Mouse (Mus musculus) neural tube, embryonic 11.5 days (tissue): ENCODE data around the gene Nanos2. TPM values are rescaled to one million over a fixed set of nuclear protein-coding genes. Genes with fewer than 3 reads are reported as not detected.

Source experiments
- ATAC-seq: fragments of 200-750 bp; cut with Nextera tagmentation; 2 replicates; pipeline ENCODE4 v1.8.0; 2017; ENCODE audit warnings: moderate number of reproducible peaks, mild to moderate bottlenecking, moderate TSS enrichment, moderate library complexity; ENCODE audit not compliant: insufficient read depth, low FRiP score, low TSS enrichment
- DNase-seq: peaks from one replicate; pipeline ENCODE4 v3.0.0-alpha.2; 2015; ENCODE audit warnings: low spot score
- H3K27ac ChIP-seq: fragments of 300-500 bp; sonication (generic); 2 replicates; pipeline ENCODE4 v1.5.1; 2014; ENCODE audit warnings: low read depth, mild to moderate bottlenecking, low read length
- H3K27me3 ChIP-seq: fragments of 300-500 bp; sonication (generic); 2 replicates; pipeline ENCODE4 v1.6.1; 2014; ENCODE audit warnings: mild to moderate bottlenecking, low read length, mixed read lengths; ENCODE audit not compliant: control insufficient read depth, insufficient read depth
- H3K36me3 ChIP-seq: fragments of 300-500 bp; sonication (generic); 2 replicates; pipeline ENCODE4 v1.6.1; 2014; ENCODE audit warnings: mild to moderate bottlenecking, low read length, moderate library complexity, mixed read lengths; ENCODE audit not compliant: control insufficient read depth, insufficient read depth
- H3K4me1 ChIP-seq: fragments of 300-500 bp; sonication (generic); 2 replicates; pipeline ENCODE4 v1.6.1; 2014; ENCODE audit warnings: low read length, mixed read lengths; ENCODE audit not compliant: control insufficient read depth, insufficient read depth
- H3K4me2 ChIP-seq: fragments of 300-500 bp; sonication (generic); 2 replicates; pipeline ENCODE4 v1.6.1; 2014; ENCODE audit warnings: low read depth, mild to moderate bottlenecking, moderate library complexity
- H3K4me3 ChIP-seq: fragments of 300-500 bp; sonication (generic); 2 replicates; pipeline ENCODE4 v1.5.1; 2014; ENCODE audit warnings: low read depth, low read length
- H3K9ac ChIP-seq: fragments of 300-500 bp; sonication (generic); 2 replicates; pipeline ENCODE4 v1.6.1; 2014; ENCODE audit warnings: mild to moderate bottlenecking, low read length
- H3K9me3 ChIP-seq: fragments of 300-500 bp; sonication (generic); 2 replicates; pipeline ENCODE4 v1.6.1; 2016; ENCODE audit warnings: low read length; ENCODE audit not compliant: control insufficient read depth
- WGBS: fragments of 180-500 bp; shearing (Covaris S2); extraction: QIAGEN DNeasy Blood & Tissue Kit; methylation state at CpG from one replicate; pipeline ENCODE4 v1.1.7; 2014; 5-methylcytosine and 5-hydroxymethylcytosine counted together
- polyA plus RNA-seq: library from polyadenylated mRNA; unstranded; fragments of >200 nt; fragmentation: Nextera tagmentation; extraction: Ambion mirVana; gene quantifications from 2 replicates; pipeline ENCODE4 v1.2.1, GENCODE M21; 2014

Gene Nanos2
- polyA plus RNA-seq, 1 experiment from 2014 or later, result 0.29 TPM

DNA sequence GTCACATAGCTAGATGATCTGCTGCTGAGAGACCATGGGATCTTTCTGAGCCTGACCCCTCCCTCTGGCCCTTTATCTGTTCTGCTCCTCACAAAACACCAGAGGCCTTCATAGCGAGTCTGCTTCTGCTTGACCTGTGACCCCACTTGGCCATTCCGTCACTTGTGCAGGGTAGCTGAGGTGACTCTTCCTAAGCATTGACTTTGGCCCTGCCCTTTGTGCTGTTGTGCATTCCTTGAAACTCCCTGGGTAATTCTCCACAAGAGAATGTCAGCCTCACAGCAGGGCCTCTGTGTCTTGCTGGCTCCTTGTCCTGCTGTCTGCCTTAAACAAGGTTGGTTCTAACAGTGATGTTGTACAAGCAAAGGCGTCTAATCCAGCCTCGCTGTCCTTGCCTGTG, 44.4 kb downstream of the Nanos2 start:
- no peak for DNase-seq
- peaks cover 19% of the 10 kb centered on the region for H3K36me3 ChIP-seq

More for the DNA sequence above, 44.4 kb downstream of the Nanos2 start:
- Histone ChIP-seq H3K4me2 (no peak overlapping the region), H3K9ac (no peak overlapping the region), H3K9me3 (no peaks in the 10 kb centered on the region), H3K4me3 (no peak overlapping the region), H3K4me1 (no peaks in the 10 kb centered on the region), H3K27ac (no peak overlapping the region), H3K27me3 (no peaks in the 10 kb centered on the region)
- 49% methylated on average over 4 of the region's 4 CpGs for WGBS
- ATAC-seq, result no peak

Other genes with a start within 250 kb of the Nanos2 start
- not detected in 2 replicates for gene Psg19, start 188.9 kb upstream of the Nanos2 start, polyA plus RNA-seq
- not detected in 2 replicates for gene Psg17, start 165.8 kb upstream of the Nanos2 start, polyA plus RNA-seq
- not detected in 2 replicates for gene Mill2, start 147.4 kb upstream of the Nanos2 start, polyA plus RNA-seq
- gene Pglyrp1, start 116.1 kb upstream of the Nanos2 start, polyA plus RNA-seq, result 1.4 and 2.1 TPM in 2 replicates
- gene Ccdc61, start 77.0 kb upstream of the Nanos2 start, polyA plus RNA-seq, result 25.5 and 26.2 TPM in 2 replicates
- gene Nova2, start 61.5 kb upstream of the Nanos2 start, polyA plus RNA-seq, result 8.2 and 10.0 TPM in 2 replicates
- 4.4 and 4.7 TPM in 2 replicates for gene Mypop, start 3.8 kb downstream of the Nanos2 start, polyA plus RNA-seq
- 27.2 and 31.4 TPM in 2 replicates for gene Irf2bp1, start 16.6 kb downstream of the Nanos2 start, polyA plus RNA-seq
- gene Foxa3, start 36.1 kb downstream of the Nanos2 start, polyA plus RNA-seq, result not detected in 2 replicates
- gene Sympk, start 37.0 kb downstream of the Nanos2 start, polyA plus RNA-seq, result 30.5 and 35.6 TPM in 2 replicates
- gene Rsph6a, start 67.3 kb downstream of the Nanos2 start, polyA plus RNA-seq, result not detected in 2 replicates
- gene Dmwd, start 88.8 kb downstream of the Nanos2 start, polyA plus RNA-seq, result 29.7 and 31.7 TPM in 2 replicates
- 9.4 and 10.2 TPM in 2 replicates for gene Dmpk, start 96.4 kb downstream of the Nanos2 start, polyA plus RNA-seq
- gene Six5, start 107.2 kb downstream of the Nanos2 start, polyA plus RNA-seq, result 6.3 and 7.4 TPM in 2 replicates
- 1.3 and 1.4 TPM in 2 replicates for gene Gm4969, start 131.0 kb downstream of the Nanos2 start, polyA plus RNA-seq
- gene Fbxo46, start 132.5 kb downstream of the Nanos2 start, polyA plus RNA-seq, result 10.1 and 10.6 TPM in 2 replicates
- 12.9 and 13.9 TPM in 2 replicates for gene Qpctl, start 161.9 kb downstream of the Nanos2 start, polyA plus RNA-seq
- gene Snrpd2, start 162.3 kb downstream of the Nanos2 start, polyA plus RNA-seq, result 148 and 152 TPM in 2 replicates
- gene Gipr, start 178.7 kb downstream of the Nanos2 start, polyA plus RNA-seq, result 0.69 and 0.76 TPM in 2 replicates
- gene Eml2, start 189.0 kb downstream of the Nanos2 start, polyA plus RNA-seq, result 1.3 and 2.0 TPM in 2 replicates
- gene Gpr4, start 225.1 kb downstream of the Nanos2 start, polyA plus RNA-seq, result 2.4 and 2.6 TPM in 2 replicates
- 43.7 and 45.9 TPM in 2 replicates for gene Opa3, start 240.9 kb downstream of the Nanos2 start, polyA plus RNA-seq